Mouse (Mus musculus) retina, postnatal 7 days (tissue): ENCODE results near the gene 9930022D16Rik.

Experiments
- DNase-seq: peaks from one replicate; pipeline ENCODE4 v3.0.0-alpha.2; 2012; ENCODE audit warnings: low read depth, low spot score

Gene 9930022D16Rik

GRCm38 (mm10) chr11:109416709-109417420, 3.1 kb downstream of the 9930022D16Rik start:
- DNase-seq: no peak

- DNase-seq: no peak
Measured at GRCm38 (mm10) chr11:109417472-109418040, 3.8 kb downstream of the 9930022D16Rik start.

GRCm38 (mm10) chr11:109419461-109419860, 5.7 kb downstream of the 9930022D16Rik start:
- no peak for DNase-seq

GRCm38 (mm10) chr11:109419961-109420566, 6.3 kb downstream of the 9930022D16Rik start:
- no peak for DNase-seq

GRCm38 (mm10) chr11:109420567-109420962, 6.8 kb downstream of the 9930022D16Rik start:
- no peak for DNase-seq

- no peak for DNase-seq
Measured at GRCm38 (mm10) chr11:109421205-109421604, 7.5 kb downstream of the 9930022D16Rik start.

- no peak for DNase-seq
Measured at GRCm38 (mm10) chr11:109422263-109422662, 8.5 kb downstream of the 9930022D16Rik start.

- no peak for DNase-seq
Measured at GRCm38 (mm10) chr11:109423294-109423693, 9.6 kb downstream of the 9930022D16Rik start.

GRCm38 (mm10) chr11:109425392-109426271, 11.9 kb downstream of the 9930022D16Rik start, which contains the start of gene Amz2:
Gene Amz2 (plus strand): TSS chr11:109425946.
- peak; percentile 98 for DNase-seq

GRCm38 (mm10) chr11:109426272-109426586, 12.5 kb downstream of the 9930022D16Rik start:
- DNase-seq: no peak

- no peak for DNase-seq
Measured at GRCm38 (mm10) chr11:109427353-109427752, 13.6 kb downstream of the 9930022D16Rik start.

- no peak for DNase-seq
Measured at GRCm38 (mm10) chr11:109434233-109434798, 20.6 kb downstream of the 9930022D16Rik start.

GRCm38 (mm10) chr11:109436889-109437288, 23.2 kb downstream of the 9930022D16Rik start:
- no peak for DNase-seq

- DNase-seq: no peak
Measured at GRCm38 (mm10) chr11:109439209-109439608, 25.5 kb downstream of the 9930022D16Rik start.

GRCm38 (mm10) chr11:109439829-109440340, 26.2 kb downstream of the 9930022D16Rik start:
- DNase-seq: peak; percentile 27

- DNase-seq: no peak
Measured at GRCm38 (mm10) chr11:109440641-109441040, 26.9 kb downstream of the 9930022D16Rik start.

- peak; percentile 35 for DNase-seq
Measured at GRCm38 (mm10) chr11:109441119-109441518, 27.4 kb downstream of the 9930022D16Rik start.

GRCm38 (mm10) chr11:109442166-109442730, 28.5 kb downstream of the 9930022D16Rik start:
- no peak for DNase-seq

GRCm38 (mm10) chr11:109443468-109444263, 29.9 kb downstream of the 9930022D16Rik start:
- no peak for DNase-seq

GRCm38 (mm10) chr11:109444600-109444999, 30.9 kb downstream of the 9930022D16Rik start:
- no peak for DNase-seq
